Comparison of ENCODE assay signal across 1 mouse cellular context in the genomic region with DNA sequence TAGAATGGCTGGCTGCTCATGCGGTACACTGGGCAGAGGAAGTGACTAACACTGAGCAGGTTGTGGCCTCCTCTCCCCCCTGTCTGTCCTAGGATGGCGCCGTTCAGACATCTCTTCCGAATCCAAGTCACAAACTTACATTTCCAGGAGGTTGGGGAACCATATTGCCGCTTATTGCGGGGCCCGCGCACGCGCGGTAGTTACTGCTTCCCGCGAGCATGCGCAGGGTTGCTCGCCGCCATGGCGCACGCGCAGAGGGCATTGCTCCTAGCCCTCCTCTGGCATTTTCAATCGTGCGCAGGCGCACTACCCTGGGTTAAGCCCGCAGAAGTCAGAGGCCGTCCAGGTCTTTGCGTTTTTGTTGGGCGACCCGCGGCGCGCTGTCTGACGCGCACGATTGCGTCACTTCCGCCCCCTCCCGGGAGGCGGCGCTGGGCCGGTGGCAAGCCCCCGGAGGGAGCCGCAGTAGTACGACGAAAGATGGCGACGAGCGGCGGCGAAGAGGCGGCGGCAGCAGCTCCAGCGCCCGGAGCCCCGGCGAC.
TF ChIP-seq lines count a peak whose summit lies in the region.

No protein-coding gene starts in this region.

TF ChIP-seq in MEL, 35 proteins besides CTCF, POLR2A, EP300 and RAD21 (continued from another document):
- TF ChIP-seq MAX (IDR thresholded peaks at IDR 0.05; ENCODE audit: low read length) = 0 out of 2 replicates have a peak, but pooled peaks have one; percentile 15
- peak; percentile 34; the same call in 1 of the 2 replicates for TF ChIP-seq USF1 (IDR thresholded peaks at IDR 0.05; ENCODE audit: low read depth, low read length)
- TF ChIP-seq ZMIZ1 (IDR thresholded peaks at IDR 0.05; ENCODE audit: low read depth, low read length) = peak; percentile 61; the same call in 1 of the 2 replicates
- peak; percentile 85; the same call in 1 of the 2 replicates for TF ChIP-seq POLR2AphosphoS2 (IDR thresholded peaks at IDR 0.05; ENCODE audit: low read length)
- peak; percentile 97 for TF ChIP-seq HCFC1 (IDR thresholded peaks at IDR 0.05; ENCODE audit: low read depth, low read length)
- TF ChIP-seq NELFE (IDR thresholded peaks at IDR 0.05; ENCODE audit: low read depth, low read length) = peak; percentile 93
- TF ChIP-seq NRF1 (IDR thresholded peaks at IDR 0.05; ENCODE audit: insufficient read depth, low read depth, low read length, poor library complexity, severe bottlenecking) = peak; percentile 96
- peak; percentile 77; the same call in 1 of the 2 replicates for TF ChIP-seq ETS1 (IDR thresholded peaks at IDR 0.05; ENCODE audit: low read depth, low read length)
- TF ChIP-seq TCF12 (IDR thresholded peaks at IDR 0.05; ENCODE audit: low read depth, low read length) = peak; percentile 56
- TF ChIP-seq MYC (IDR thresholded peaks at IDR 0.05; ENCODE audit: low read depth, low read length) = peak; percentile 78; the same call in 1 of the 2 replicates
- no peak for TF ChIP-seq TAL1 (IDR thresholded peaks at IDR 0.05; ENCODE audit: low read length)
- no peak for TF ChIP-seq RCOR1 (IDR thresholded peaks at IDR 0.05; ENCODE audit: low read depth, low read length)
- peak; percentile 81 for TF ChIP-seq ELF1 (IDR thresholded peaks at IDR 0.05; ENCODE audit: low read depth, low read length)
TF ChIP-seq in MEL: peak in this region for 17.
